Mouse (Mus musculus) hindbrain, embryonic 12.5 days (tissue): ENCODE data around the gene Npl. TPM values are rescaled to one million over a fixed set of nuclear protein-coding genes. Genes with fewer than 3 reads are reported as not detected.
"Not testable (repeated sequence)": the region's sequence is repeated elsewhere in the genome, so short reads cannot be mapped to it uniquely, and the experiment has no call there.

Experiments used
- ATAC-seq: fragments of 200-750 bp; cut with Nextera tagmentation; 2 replicates; pipeline ENCODE4 v1.8.0; 2017; ENCODE audit warnings: moderate TSS enrichment; ENCODE audit not compliant: low FRiP score
- H3K27ac ChIP-seq: fragments of 300-500 bp; sonication (generic); 2 replicates; pipeline ENCODE4 v1.5.1; 2016; ENCODE audit warnings: mild to moderate bottlenecking
- H3K27me3 ChIP-seq: fragments of 300-500 bp; sonication (generic); 2 replicates; pipeline ENCODE4 v1.6.1; 2016; ENCODE audit warnings: mild to moderate bottlenecking
- H3K36me3 ChIP-seq: fragments of 300-500 bp; sonication (generic); 2 replicates; pipeline ENCODE4 v1.6.1; 2016; ENCODE audit warnings: mild to moderate bottlenecking
- H3K4me1 ChIP-seq: fragments of 300-500 bp; sonication (generic); 2 replicates; pipeline ENCODE4 v1.6.1; 2016
- H3K4me2 ChIP-seq: fragments of 300-500 bp; sonication (generic); replicated peaks from 2 replicates; pipeline ENCODE4 v1.6.1; 2016; ENCODE audit warnings: mild to moderate bottlenecking
- H3K4me3 ChIP-seq: fragments of 300-500 bp; sonication (generic); 2 replicates; pipeline ENCODE4 v1.5.1; 2016; ENCODE audit warnings: mild to moderate bottlenecking
- H3K9ac ChIP-seq: fragments of 300-500 bp; sonication (generic); 2 replicates; pipeline ENCODE4 v1.6.1; 2016; ENCODE audit warnings: mild to moderate bottlenecking, moderate library complexity
- H3K9me3 ChIP-seq: fragments of 300-500 bp; sonication (generic); replicated peaks from 2 replicates; pipeline ENCODE4 v1.6.1; 2016; ENCODE audit warnings: mild to moderate bottlenecking
- WGBS: fragments of 180-500 bp; shearing (Covaris S2); methylation state at CpG from one replicate; pipeline ENCODE4 v1.1.7; 2016; 5-methylcytosine and 5-hydroxymethylcytosine counted together
- polyA plus RNA-seq: library from polyadenylated mRNA; unstranded; fragments of >200 nt; fragmentation: Nextera tagmentation; extraction: Ambion mirVana; gene quantifications from 2 replicates; pipeline ENCODE4 v1.2.1, GENCODE M21; 2016

Gene Npl
- polyA plus RNA-seq, 1 experiment from 2014 or later: 14.7 TPM

DNA sequence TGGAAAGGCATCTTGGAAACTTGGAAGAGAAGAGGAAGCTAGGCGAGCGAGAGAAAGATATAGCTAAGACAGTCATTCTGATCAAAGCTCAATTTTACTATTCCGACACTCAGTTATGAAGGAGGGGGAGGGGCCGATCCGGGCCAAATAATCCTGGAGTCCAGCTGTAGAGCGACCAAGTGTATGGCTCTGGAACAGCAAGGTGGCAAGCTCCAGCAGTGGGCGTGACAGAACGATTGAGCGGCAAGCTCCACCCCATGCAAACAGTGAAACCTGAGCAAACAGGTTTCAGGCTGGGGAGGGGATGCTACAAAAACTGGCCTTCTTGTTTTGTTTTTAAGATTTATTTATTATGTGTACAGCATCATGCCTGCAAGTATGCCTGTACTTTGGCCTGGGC lies 49.8 kb downstream of the Npl start:
- Histone ChIP-seq H3K4me1 (no peaks in the 10 kb centered on the region), H3K36me3 (no peaks in the 10 kb centered on the region), H3K4me3 (no peak overlapping the region), H3K9me3 (no peaks in the 10 kb centered on the region), H3K4me2 (no peak overlapping the region), H3K27me3 (no peaks in the 10 kb centered on the region), H3K27ac (no peak overlapping the region), H3K9ac (no peak overlapping the region)
- ATAC-seq: no peak
- 89% methylated on average over 9 of the region's 9 CpGs for whole genome bisulfite sequencing

DNA sequence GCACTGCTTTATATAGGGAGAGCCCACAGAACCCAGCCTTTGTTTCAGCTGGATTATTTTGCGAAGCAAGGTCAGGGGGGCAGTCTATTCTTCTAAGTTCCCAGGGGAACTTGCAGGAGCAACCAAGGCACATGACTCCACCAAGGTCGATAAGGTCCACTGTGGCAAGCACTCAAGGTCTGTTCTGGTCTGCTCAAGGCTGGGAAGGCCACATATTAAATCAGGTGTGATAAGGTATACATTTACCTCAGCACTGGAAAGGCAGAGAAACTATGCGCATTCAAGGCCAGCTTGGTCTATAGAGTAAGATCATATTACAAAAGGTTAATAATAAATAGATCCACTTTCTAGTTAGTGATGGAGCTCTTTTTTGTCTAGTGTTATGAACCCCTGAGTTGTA lies 53.8 kb downstream of the Npl start:
- ATAC-seq: no peak
- no peaks in the 10 kb centered on the region for H3K9me3 ChIP-seq
- H3K36me3 ChIP-seq: no peaks in the 10 kb centered on the region
- H3K4me1 ChIP-seq: no peaks in the 10 kb centered on the region
- H3K27ac ChIP-seq: no peak overlapping the region
- no peak overlapping the region for H3K4me3 ChIP-seq
- H3K27me3 ChIP-seq: no peaks in the 10 kb centered on the region
- H3K9ac ChIP-seq: no peak overlapping the region
- WGBS: 71% methylated on average over 3 of the region's 3 CpGs
- no peak overlapping the region for H3K4me2 ChIP-seq

DNA sequence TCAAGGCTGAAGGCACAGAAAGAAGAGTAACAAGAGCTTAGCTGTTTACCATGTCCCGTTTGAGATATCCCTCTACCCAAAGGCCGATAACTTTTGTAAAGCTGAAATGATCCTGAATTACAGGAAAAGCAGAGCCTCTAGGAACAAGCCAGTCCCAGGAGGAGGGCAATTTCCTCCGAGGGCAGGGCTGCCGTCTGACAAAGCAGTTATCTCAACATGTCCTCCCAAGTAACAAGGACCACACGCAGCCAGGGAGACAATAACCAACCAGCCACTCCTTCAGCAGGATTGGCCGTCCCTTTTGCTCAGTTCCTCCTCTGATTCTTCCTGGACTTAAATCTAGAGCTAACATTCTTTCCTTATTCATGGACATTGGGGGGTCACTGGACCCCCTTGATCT lies 55.9 kb downstream of the Npl start:
- Histone ChIP-seq H3K36me3 (no peaks in the 10 kb centered on the region), H3K4me2 (no peak overlapping the region), H3K4me3 (no peak overlapping the region), H3K27me3 (no peaks in the 10 kb centered on the region), H3K27ac (no peak overlapping the region), H3K9ac (no peak overlapping the region), H3K4me1 (no peaks in the 10 kb centered on the region), H3K9me3 (no peaks in the 10 kb centered on the region)
- ATAC-seq: no peak
- WGBS: 28% methylated on average over 6 of the region's 6 CpGs

DNA sequence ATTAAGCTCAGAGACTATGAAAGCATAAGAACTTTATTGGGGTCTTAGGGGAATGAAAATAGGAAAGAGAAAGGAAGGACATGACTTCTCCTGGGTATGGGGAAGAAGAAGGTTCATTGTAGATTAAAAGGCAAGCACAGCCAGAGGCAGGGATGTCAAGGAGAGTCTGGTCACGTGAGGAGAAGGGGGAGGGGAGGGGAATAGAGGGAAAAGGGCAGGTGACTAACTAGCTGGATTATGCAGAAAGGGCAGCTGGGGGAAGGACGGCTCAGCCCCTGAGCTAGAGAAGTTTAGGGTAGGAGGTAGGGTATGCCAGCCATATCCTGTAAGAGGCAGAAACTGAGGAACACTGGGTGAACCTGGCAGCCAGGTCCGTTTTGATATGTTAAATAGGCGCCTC lies 56.5 kb downstream of the Npl start:
- WGBS: 26% methylated on average over 4 of the region's 4 CpGs
- Histone ChIP-seq H3K4me2 (no peak overlapping the region), H3K9ac (no peak overlapping the region), H3K4me1 (no peaks in the 10 kb centered on the region), H3K9me3 (no peaks in the 10 kb centered on the region), H3K27me3 (no peaks in the 10 kb centered on the region), H3K36me3 (no peaks in the 10 kb centered on the region), H3K27ac (no peak overlapping the region), H3K4me3 (no peak overlapping the region)
- ATAC-seq: no peak

DNA sequence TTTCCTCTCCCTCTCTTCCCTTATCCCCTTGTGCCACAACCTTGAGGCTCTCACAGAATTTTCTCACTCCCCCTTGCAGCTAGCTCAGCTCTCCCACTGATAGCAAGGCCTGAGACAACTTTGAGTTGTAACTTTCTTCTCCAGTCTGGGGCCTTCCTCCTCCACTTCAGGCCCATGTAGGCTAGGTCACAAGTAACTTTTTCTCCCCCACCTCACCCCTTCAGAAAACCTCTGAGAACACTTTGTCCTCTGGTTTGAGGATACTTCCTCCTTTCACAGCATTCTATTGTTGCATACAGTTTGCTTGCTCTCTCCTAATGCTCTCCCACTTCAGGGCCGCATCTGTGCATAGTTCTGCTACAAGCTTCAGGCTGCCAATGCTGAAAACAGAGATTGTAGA lies 58.0 kb downstream of the Npl start:
- no peaks in the 10 kb centered on the region for H3K27me3 ChIP-seq
- no peaks in the 10 kb centered on the region for H3K4me1 ChIP-seq
- ATAC-seq: no peak
- WGBS: 87% methylated on average over 1 of the region's 1 CpGs
- H3K9ac ChIP-seq: no peak overlapping the region
- H3K27ac ChIP-seq: no peak overlapping the region
- no peaks in the 10 kb centered on the region for H3K9me3 ChIP-seq
- no peak overlapping the region for H3K4me2 ChIP-seq
- no peaks in the 10 kb centered on the region for H3K36me3 ChIP-seq
- no peak overlapping the region for H3K4me3 ChIP-seq

DNA sequence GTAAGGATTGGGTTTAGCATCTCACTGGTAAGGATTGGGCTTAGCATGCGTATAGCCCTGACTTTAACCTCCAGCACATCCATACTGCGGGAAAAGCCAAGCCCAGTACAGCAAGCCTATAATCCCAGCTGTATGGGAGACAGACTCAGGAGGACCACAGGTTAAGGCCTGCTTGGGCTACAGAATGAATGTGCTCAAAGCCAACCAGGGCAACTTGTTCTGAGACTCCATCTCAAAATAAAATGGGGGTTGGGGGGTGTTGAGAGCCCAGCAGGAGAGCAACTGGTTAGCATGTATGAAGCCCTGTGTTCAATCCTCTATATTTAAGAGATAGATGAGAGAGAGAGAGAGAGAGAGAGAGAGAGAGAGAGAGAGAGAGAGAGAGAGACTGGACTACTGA lies 58.5 kb downstream of the Npl start:
- Histone ChIP-seq H3K4me1 (no peaks in the 10 kb centered on the region; the same call in 1 of the 2 replicates), H3K27ac (no peak overlapping the region), H3K4me3 (no peak overlapping the region), H3K4me2 (no peak overlapping the region), H3K9me3 (no peaks in the 10 kb centered on the region), H3K36me3 (no peaks in the 10 kb centered on the region), H3K27me3 (no peaks in the 10 kb centered on the region), H3K9ac (no peak overlapping the region)
- ATAC-seq: no peak
- 87% methylated on average over 2 of the region's 2 CpGs for WGBS

DNA sequence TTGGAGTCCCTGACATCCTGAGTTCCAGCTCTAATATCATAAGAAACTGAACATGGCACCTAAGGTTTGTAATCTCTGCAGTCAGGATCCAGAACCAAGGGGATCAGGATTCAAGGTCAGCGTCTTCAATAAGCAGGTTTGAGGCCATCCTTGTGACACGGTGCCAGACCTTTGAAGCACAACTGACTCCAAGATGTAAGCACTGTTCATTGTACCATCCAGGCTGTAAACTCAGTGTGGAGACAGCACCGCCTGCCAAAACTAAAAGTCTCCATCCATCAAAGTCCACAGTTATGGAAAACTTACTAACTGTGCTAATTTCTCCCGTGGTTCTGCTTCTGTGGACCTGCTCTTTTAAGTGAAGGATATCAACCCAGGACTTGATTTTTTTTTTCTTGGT lies 59.9 kb downstream of the Npl start:
- 91% methylated on average over 4 of the region's 4 CpGs for WGBS
- no peaks in the 10 kb centered on the region for H3K36me3 ChIP-seq

DNA sequence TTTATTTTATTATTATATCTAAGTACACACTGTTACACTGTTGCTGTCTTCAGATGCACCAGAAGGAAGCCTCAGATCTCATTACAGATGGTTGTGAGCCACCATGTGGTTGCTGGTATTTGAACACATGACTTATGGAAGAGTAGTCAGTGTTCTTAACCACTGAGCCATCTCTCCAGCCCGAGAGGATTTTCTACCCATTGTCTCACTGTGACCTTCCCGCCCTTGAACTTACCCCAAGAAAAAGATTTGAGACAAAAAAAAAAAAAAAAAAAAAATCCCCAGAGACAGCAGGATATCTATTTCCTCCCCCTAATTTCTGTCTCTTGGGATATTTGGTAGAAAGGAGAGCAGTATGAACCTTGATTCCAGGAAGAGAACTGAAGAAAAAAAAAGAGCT lies 60.3 kb downstream of the Npl start:
- Histone ChIP-seq H3K27ac (no peak overlapping the region), H3K4me2 (no peak overlapping the region), H3K4me3 (no peak overlapping the region), H3K9me3 (no peaks in the 10 kb centered on the region), H3K36me3 (no peaks in the 10 kb centered on the region), H3K9ac (no peak overlapping the region), H3K4me1 (peaks cover 15% of the 10 kb centered on the region), H3K27me3 (no peaks in the 10 kb centered on the region)
- 54% methylated on average over 2 of the region's 2 CpGs for WGBS
- ATAC-seq: no peak

More for the DNA sequence above, 59.9 kb downstream of the Npl start:
- no peak overlapping the region for H3K9ac ChIP-seq
- ATAC-seq: no peak
- H3K27me3 ChIP-seq: no peaks in the 10 kb centered on the region
- H3K4me3 ChIP-seq: no peak overlapping the region
- H3K27ac ChIP-seq: no peak overlapping the region
- H3K4me2 ChIP-seq: no peak overlapping the region
- peaks cover 11% of the 10 kb centered on the region for H3K4me1 ChIP-seq
- no peaks in the 10 kb centered on the region for H3K9me3 ChIP-seq

DNA sequence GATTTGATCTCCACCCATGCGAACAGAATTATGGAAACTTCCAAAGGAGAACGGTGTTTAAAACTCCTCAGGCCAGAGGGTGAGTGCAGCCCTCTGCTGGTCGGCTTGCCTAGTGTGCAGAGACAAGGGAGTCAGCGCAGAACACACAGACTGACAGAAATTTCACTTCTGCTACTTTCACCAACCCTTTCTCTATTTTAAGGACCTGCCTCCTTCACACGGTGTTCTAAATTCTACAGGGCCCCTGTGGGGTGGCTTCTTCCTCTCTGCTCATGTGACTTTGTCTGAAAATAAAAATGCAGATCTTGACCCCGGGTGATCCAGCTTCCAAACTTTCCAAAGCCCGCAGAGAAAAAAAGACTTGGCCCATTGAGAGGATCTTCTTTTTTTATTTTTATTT lies 60.7 kb downstream of the Npl start:
- no peaks in the 10 kb centered on the region for H3K36me3 ChIP-seq
- H3K9me3 ChIP-seq: no peaks in the 10 kb centered on the region
- no peak overlapping the region for H3K9ac ChIP-seq
- H3K4me1 ChIP-seq: peaks cover 17% of the 10 kb centered on the region
- no peak for ATAC-seq
- H3K4me2 ChIP-seq: no peak overlapping the region
- H3K4me3 ChIP-seq: no peak overlapping the region
- no peak overlapping the region for H3K27ac ChIP-seq
- WGBS: 50% methylated on average over 7 of the region's 7 CpGs
- H3K27me3 ChIP-seq: no peaks in the 10 kb centered on the region

DNA sequence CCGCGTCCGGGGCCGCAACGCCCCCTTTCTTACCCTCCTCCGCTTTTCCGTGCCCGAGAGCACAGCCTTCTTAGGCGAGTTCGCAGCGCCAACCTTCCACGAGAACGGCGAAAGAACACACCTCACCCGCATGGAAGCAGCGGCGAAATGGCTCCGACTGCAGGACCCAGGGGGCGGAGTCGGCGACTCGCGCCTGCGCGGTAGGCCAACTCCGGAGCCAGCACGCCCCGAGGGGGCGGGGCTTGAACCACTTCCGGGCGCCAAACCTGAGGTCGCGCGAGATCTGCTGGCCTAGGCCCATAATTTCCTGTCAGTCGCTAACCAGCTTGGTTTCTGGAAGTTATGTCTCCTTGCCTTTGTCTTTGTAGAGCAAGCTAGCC lies 62.4 kb downstream of the Npl start, which contains the start of gene Dhx9:
Dhx9 (minus strand) TSS at position 161 of the 380 bp plus-strand sequence.
- peak within 1 kb of the TSS; percentile 87 for H3K4me2 ChIP-seq
- peak; percentile 90 for ATAC-seq
- H3K9me3 ChIP-seq: no peaks in the 10 kb centered on the region
- WGBS: 0% methylated on average over 35 of the region's 35 CpGs
- H3K9ac ChIP-seq: peak within 1 kb of the TSS; percentile 94
- peak within 1 kb of the TSS; percentile 75 for H3K4me3 ChIP-seq
- no peaks in the 10 kb centered on the region for H3K27me3 ChIP-seq
- H3K27ac ChIP-seq: peak within 1 kb of the TSS; percentile 94
- H3K4me1 ChIP-seq: peaks cover 24% of the 10 kb centered on the region
- H3K36me3 ChIP-seq: peaks cover 3% of the 10 kb centered on the region; the same call in 1 of the 2 replicates

DNA sequence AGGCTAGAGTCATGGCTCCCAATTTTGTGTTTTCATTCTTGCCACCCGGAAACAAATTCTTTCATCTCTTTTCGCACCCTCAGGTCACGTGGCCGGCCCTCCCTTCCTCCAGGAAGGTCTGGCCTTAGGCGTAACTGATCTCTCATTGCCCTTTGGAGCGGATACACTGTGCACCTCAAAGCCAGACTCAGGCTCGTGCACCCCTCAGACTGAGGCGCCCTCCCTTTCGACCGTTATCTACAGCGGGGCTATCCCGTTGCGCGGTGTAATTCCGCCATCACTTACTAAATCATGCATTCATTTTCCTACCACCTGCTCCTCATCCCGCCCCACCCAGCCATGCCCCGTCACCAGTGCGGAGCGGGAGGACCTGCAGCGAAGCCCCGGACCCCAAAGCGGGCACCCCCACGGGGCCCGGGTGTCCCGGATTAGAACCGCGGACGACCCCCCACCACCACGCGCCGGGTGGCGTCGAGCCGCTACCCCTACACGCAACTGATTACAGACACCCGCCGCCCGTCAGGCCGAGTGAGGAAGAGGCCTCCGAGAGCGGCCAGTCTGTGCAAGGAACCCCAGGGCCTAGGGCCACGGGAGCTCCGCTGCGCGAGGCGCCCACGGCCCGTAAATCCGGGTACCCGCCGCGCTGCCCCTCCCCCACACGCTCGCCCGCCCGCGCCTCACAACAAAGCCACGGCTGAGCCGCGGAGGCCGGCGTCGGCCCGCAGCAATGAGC lies 62.9 kb downstream of the Npl start:
- under 1% methylated on average over 63 of the region's 64 CpGs for WGBS
- peak; percentile 84 for ATAC-seq
- no peaks in the 10 kb centered on the region for H3K27me3 ChIP-seq
- H3K4me3 ChIP-seq: peak overlapping the region; percentile 75
- peaks cover 24% of the 10 kb centered on the region for H3K4me1 ChIP-seq
- H3K9ac ChIP-seq: peak overlapping the region; percentile 94
- H3K4me2 ChIP-seq: peak overlapping the region; percentile 87
- H3K36me3 ChIP-seq: peaks cover 5% of the 10 kb centered on the region; the same call in 1 of the 2 replicates
- peak overlapping the region; percentile 94 for H3K27ac ChIP-seq
- H3K9me3 ChIP-seq: no peaks in the 10 kb centered on the region

DNA sequence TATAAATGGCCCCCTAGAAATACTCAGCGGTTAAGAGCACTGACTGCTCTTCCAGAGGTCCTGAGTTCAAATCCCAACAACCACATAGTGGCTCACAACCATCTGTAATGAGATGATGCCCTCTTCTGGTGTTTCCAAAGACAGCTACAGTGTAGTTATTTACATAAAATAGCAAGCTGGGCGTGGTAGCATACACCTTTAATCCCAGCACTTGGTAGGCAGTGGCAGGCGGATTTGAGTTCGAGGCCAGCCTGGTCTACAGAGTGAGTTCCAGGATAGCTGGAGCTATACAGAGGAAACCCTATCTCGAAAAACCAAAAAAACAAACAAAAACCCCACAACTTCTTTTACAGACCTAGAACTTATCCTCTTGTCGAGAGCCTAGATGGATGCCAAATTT lies 63.7 kb downstream of the Npl start:
- H3K9me3 ChIP-seq, H3K27ac ChIP-seq, ATAC-seq, H3K27me3 ChIP-seq: not testable (repeated sequence)
- WGBS: 9% methylated on average over 6 of the region's 6 CpGs
- Histone ChIP-seq H3K4me1 (peaks cover 24% of the 10 kb centered on the region), H3K4me3 (peak overlapping the region; percentile 75), H3K36me3 (peaks cover 12% of the 10 kb centered on the region), H3K4me2 (peak overlapping the region; percentile 87), H3K9ac (peak overlapping the region; percentile 94)

DNA sequence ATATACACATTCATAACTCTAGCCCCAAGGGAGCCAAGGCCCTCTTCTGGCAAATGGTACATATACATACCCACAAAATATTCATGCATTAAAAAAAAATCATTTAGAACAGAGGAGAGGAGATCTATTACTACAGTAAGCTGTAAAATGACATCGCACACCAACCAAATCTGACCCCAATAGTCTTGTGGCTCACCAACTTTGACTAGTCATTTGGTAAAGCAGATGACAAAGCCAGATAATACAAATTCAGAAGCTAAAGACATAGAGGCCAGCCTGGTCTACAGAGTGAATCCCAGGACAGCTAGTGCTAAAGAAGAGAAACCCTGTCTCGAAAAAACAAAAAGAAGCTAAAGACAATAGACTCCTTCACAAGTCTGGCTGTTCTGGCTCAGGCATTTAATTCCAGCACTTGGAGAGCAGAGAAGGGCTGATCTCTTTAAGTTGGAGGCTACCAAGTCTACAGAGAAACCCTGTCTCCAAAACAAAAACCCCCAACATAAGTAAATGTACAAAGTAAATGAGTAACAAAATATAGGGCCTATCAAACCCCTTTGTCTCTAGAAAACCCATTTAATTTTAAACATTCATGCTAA lies 64.5 kb downstream of the Npl start:
- H3K4me3 ChIP-seq: peak overlapping the region; percentile 75
- H3K36me3 ChIP-seq: peaks cover 19% of the 10 kb centered on the region
- H3K4me2 ChIP-seq: peak overlapping the region; percentile 87
- peak overlapping the region; percentile 46 for H3K9ac ChIP-seq
- H3K4me1 ChIP-seq: peaks cover 24% of the 10 kb centered on the region
- no peak for ATAC-seq
- H3K27ac ChIP-seq: no peak overlapping the region
- no peaks in the 10 kb centered on the region for H3K9me3 ChIP-seq
- no peaks in the 10 kb centered on the region for H3K27me3 ChIP-seq
- WGBS: 39% methylated on average over 2 of the region's 2 CpGs
